Mouse (Mus musculus): ENCODE measurements around the gene Stoml1. TPM values are rescaled to one million over a fixed set of nuclear protein-coding genes. Genes with fewer than 3 reads are reported as not detected.

Stoml1 gene
- polyA plus RNA-seq (2021; fragmentation: Nextera tagmentation), result 69.6 and 74.3 TPM in 2 replicates
- long read RNA-seq, experiment 1, transcript Stoml1-206 (8 exons, 2,236 nt), result minor isoform, 8 of 157 reads
- long read RNA-seq, experiment 1, transcript Stoml1-201 (7 exons, 1,984 nt), result major isoform, 101 of 157 reads
- long read RNA-seq, experiment 1, partial matches to known transcripts, result 13 of 157 reads
- long read RNA-seq, experiment 1, other reads (novel, unspliced or antisense), result 35 of 157 reads
- long read RNA-seq, experiment 2, transcript Stoml1-201 (7 exons, 1,984 nt), result major isoform, 432 of 573 reads
- long read RNA-seq, experiment 2, transcript Stoml1-206 (8 exons, 2,236 nt), result minor isoform, 14 of 573 reads
- long read RNA-seq, experiment 2, partial matches to known transcripts, result 8 of 573 reads
- long read RNA-seq, experiment 2, other reads (novel, unspliced or antisense), result 119 of 573 reads

GRCm38 (mm10) chr9:58253033-58253804 is at the start of gene Stoml1:
Gene Stoml1, plus strand, starts transcription at chr9:58253164.

GRCm38 (mm10) chr9:58203516-58204447 is 49.2 kb upstream of the Stoml1 start, which contains the start of the genes Islr and Islr2:
Gene Islr, minus strand, starts transcription at chr9:58204306.
Gene Islr2, minus strand, starts transcription at chr9:58204319.

DNA sequence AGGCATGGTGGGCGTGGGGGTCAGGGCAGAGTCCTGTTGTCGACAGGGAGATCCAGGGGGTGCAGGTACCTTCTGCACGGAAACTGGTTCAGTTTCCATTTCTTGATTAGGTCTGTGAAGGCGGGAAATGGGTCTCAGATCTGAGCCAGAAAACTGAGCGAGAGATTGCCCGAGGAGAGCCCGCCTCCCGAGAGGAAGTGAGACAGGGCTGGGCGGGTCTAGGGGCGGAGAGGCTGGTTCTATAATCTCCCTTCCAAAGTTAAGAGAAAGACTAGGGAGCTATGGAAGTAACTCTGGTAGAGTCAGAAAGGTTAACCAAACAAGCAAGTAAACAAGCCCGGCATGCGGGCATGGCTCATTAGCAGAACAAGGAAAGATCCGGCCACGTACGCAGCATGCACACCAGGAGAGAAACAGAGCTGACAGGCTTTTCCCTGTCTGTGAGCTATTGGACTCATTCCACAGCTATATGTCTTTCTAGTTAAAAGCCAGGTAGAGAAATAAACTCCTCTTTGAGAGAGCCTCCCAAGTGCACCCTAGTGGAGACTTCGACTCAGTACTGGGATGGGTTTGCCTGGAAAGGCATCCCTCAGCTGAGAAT is 3.3 kb upstream of the Stoml1 start, which contains the start of gene Pml:
Gene Pml (minus strand): TSS at position 195 of the 601 bp plus-strand sequence.

Small RNA genes lying within 50 kb of the gene (microRNA-seq; reads per million reads assigned to microRNA genes)
- gene Mir6385, result not detected

Other genes with a start within 250 kb of the Stoml1 start
- 1.0 and 1.1 TPM in 2 replicates for gene Cyp11a1, start 246.8 kb upstream of the Stoml1 start, polyA plus RNA-seq (2021; fragmentation: Nextera tagmentation)
- gene Stra6, start 189.4 kb upstream of the Stoml1 start, polyA plus RNA-seq (2021; fragmentation: Nextera tagmentation), result 8.3 and 16.1 TPM in 2 replicates
- gene Ccdc33, start 134.3 kb upstream of the Stoml1 start, polyA plus RNA-seq (2021; fragmentation: Nextera tagmentation), result 1.2 and 2.4 TPM in 2 replicates
- 10.2 and 15.0 TPM in 2 replicates for gene Islr, start 48.9 kb upstream of the Stoml1 start, polyA plus RNA-seq (2021; fragmentation: Nextera tagmentation)
- gene Islr2, start 48.8 kb upstream of the Stoml1 start, polyA plus RNA-seq (2021; fragmentation: Nextera tagmentation), result 10.4 and 11.9 TPM in 2 replicates
- 5.5 and 6.0 TPM in 2 replicates for gene Pml, start 3.4 kb upstream of the Stoml1 start, polyA plus RNA-seq (2021; fragmentation: Nextera tagmentation)
- gene Loxl1, start 60.0 kb downstream of the Stoml1 start, polyA plus RNA-seq (2021; fragmentation: Nextera tagmentation), result 0.90 and 1.6 TPM in 2 replicates
- not detected in 2 replicates for gene Tbc1d21, start 117.3 kb downstream of the Stoml1 start, polyA plus RNA-seq (2021; fragmentation: Nextera tagmentation)
- 2.9 and 3.1 TPM in 2 replicates for gene Insyn1, start 235.4 kb downstream of the Stoml1 start, polyA plus RNA-seq (2021; fragmentation: Nextera tagmentation)

Data from layer of hippocampus, adult 6 months (tissue).